Mouse (Mus musculus) urinary bladder, postnatal 36 days (tissue): ENCODE results near the gene Atf1.

Experiments used
- DNase-seq, 2 experiments: peaks; one replicate each; pipeline ENCODE4 v3.0.0; 2022; ENCODE audit warnings: low spot score in 2 of 2, mixed read lengths in 1 of 2

Gene Atf1

DNA sequence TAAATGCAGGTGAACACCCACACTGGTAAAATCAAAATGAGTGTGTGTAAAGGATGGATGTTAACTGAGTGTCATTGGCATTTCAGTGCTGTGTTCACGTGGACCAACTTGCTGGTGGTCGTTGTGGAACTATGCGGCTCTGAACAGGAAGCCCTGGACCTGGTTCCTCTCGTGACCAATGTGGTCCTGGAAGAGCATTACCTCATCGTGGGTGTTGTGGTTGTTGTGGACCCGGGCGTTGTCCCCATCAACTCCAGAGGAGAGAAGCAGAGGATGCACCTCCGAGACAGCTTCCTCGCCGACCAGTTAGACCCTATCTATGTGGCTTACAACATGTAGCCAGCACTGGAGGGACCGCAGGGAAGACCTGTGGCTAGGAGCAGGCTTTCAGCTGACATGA lies 12.5 kb upstream of the Atf1 start:
- no peak for DNase-seq

- no peak for DNase-seq
These were observed 11.4 kb upstream of the Atf1 start for GRCm38 (mm10) chr15:100216173-100216572.

GRCm38 (mm10) chr15:100218018-100218417 lies 9.6 kb upstream of the Atf1 start:
- DNase-seq = no peak

DNA sequence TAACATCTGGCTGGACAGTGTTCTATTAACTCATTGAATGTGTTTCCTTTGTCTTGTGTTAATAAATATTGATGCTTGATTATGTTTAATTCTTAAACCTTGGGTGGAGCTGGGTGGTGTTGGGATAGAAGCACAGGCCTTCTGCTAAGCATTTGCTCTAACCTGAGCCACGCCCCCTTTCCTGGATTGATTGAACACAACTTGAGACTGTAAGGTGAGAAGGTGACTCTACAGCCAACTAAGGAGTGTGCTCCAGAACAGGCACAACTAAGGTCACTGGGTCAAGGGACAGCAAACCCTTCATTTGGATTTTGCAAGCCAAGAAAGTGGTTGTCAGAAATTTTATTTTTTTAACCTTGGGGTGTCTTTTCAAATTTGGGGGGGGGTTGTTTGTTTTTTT lies 8.2 kb upstream of the Atf1 start:
- no peak for DNase-seq

- DNase-seq = no peak
These were observed 6.7 kb upstream of the Atf1 start for GRCm38 (mm10) chr15:100220916-100221315.

DNA sequence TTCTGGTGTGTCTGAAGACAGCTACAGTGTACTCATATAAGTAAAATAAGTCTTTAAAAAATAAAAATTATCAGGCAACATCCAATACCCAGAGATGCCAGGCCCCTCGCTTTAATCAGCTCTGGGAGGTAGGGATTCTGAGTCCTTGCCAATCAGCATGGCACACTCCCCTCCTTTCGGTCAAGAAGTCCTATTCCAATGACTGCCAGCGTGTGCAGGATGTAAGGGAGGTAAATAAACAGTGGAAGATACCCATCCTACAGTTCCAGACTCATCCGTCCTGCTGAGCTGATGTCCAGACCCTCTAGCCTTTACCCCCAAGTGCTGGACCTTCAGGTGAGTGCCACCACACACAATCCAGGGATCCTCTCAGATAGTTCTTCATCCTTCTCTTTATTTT lies 2.2 kb upstream of the Atf1 start:
- DNase-seq = no peak

DNA sequence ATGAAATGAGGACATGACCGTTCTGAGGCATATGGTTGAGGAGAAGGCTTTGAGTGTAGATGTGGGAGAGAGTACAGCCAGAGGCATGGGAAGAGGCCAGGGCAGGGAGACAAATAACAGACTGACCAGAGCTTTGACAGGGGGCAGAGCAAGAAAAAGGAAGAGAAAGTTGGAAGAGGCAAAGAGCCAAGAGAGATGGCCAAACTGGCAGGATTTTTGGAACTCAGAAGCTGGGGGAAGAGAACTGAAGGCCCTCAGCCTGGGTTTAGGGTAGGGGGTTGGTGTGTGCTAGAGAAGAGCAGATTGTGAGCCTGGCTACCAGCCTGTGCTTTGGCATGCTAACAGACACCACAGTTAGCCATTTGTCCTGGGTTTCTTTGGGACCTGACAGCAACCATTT lies 1.7 kb upstream of the Atf1 start:
- no peak for DNase-seq

DNA sequence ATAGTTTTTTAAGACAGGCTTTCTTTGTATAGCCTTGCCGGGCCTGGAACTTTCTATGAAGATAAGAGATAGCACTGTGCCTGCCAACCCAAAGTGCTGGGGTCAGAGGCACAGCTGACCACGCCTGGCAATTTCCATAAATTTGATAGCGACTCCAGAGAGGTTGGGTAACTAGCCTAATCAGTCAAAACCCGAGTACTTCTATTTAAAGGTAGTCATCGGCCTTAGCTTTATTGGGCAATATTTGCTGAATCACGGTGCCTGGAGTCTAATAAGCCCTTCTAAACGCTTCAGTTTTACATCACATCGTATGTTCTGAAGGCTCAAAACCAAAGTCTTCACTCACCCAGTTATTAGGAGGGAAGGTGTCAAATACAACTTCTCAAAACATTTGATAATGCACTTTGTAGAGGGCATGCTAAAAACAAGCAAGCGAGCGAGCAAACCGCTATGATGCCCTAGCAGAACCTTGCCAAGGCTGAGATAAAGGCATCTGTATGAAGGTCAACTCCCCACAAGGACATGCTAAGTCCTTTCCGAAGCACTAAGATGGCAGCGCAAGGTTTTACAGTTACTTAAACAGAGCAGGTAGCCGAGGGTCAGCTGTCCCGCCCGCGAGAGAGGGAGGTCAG lies 472 bp upstream of the Atf1 start:
- DNase-seq = peak in 1 of 2 experiments; percentile 36

DNA sequence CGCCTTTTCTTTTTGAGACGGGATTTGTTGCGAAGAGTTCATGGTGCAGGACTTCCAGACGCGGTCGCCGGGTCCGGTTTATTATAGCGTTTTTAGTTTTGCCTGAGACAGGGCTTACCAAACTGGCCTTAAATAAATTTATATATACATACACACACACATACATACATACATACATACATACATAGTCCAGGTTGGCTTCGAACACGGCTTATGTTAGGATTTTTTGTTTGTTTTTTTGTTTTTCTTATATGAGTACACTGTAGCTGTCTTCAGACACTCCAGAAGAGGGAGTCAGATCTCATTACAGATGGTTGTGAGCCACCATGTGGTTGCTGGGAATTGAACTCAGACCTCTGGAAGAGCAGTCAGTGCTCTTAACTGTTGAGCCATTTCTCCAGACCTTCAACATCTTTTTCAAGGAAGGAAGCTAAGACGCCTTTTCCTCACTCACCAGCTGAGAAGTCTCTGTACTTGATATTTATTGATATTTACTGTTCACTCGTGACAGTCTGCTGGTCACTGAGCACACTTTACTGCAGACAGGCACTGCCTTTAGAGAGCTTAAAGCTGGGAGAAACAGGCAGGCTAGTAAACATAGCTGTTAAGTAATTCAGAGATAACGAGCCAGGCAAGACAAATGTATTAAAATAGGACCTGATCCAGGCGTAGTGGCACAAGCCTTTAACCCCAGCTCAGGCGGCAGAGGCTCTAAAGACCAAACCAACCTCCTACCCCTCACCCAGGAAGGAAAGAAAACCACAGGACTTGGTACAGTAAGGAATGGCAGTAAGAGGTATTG lies 1.1 kb downstream of the Atf1 start:
- no peak for DNase-seq

- no peak for DNase-seq
These were observed 3.0 kb downstream of the Atf1 start for GRCm38 (mm10) chr15:100230655-100231054.

DNA sequence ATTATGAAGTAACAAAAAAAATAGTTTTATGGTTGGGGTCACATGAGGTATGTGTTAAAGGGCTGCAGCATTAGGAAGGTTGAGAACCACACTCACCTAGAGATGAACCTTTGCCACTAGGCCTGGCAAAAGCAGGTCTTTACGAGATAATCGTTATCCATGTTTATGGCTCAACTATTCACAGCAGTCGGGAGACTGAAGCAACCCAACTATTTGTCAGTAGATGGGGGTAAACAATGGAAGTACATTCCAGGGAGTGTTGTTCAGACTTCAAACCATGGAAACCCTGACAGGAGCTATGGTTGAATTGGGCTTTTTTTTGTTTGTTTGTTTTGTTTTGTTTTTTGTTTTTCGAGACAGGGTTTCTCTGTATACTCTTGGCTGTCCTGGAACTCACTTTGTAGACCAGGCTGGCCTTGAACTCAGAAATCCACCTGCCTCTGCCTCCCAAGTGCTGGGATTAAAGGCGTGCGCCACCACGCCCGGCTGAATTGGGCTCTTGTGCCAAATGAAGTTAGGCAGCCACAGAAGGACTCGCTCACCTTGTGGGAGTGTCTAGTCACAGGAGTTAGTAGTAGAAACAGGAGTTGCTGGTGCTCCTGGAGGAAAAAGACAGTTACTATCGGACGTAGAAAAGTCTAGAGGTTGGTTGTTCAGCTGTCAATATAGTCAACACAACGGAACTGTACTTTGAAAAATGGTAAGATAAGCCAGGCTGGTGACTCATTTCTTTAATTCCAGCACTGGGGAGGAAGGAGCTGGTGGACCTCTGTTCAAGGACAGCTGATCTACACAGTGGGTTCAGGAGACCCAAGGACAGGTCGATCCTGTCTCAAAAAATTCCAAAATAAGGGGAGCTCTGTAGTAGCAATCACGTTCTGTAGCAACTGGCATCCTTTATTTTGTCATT lies 4.3 kb downstream of the Atf1 start:
- no peak for DNase-seq

DNA sequence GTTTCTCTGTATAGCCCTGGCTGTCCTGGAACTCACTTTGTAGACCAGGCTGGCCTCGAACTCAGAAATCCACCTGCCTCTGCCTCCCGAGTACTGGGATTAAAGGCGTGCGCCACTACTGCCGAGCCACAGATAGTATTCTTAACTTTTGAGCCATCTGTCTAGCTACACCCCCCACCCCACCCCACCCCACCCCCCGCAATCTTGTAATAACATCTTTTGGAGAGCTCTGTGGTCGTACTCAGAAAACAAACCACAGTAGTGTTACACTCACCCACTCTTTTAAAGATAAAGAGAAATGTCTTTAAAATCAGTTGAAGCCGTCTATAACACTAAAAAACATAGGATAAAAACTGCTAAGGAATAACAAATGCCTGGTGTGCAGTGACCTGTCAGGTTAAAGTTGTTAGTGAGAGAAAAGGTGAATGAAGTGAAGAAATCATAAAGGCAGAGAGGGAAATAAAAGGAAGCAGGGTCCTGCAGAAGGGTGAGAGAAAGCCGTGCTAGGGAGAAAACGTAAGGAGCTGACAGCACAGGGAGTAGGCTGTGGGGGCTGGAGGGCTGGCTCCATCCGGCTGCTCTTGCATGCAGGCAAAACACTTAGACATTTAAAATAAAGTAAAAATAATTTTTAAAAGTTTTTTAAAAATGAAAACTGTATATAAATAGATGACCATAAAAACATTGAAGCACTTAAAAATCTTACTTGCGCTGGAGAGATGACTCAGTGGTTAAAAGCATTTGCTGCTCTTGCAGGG lies 7.8 kb downstream of the Atf1 start:
- DNase-seq = no peak

DNA sequence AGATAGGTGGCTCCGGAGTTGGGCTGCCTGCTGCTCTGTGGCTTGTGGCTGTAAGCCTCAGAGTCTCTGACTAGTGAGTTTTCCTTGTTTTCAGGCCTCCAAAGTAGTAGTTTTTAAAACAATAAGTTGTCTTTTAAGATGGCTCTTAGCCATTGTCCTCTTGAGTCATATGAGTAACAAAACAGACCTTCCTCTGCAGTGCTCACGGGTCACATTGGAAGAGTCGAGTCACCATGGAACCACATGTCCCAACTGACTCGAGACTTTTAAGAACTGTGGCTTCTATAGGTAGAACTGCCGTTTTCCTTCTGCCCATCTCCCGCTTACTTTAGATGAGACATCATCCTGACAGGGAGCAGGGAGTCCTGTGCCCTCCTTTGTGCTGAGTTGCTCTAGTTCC lies 9.3 kb downstream of the Atf1 start:
- no peak for DNase-seq

- DNase-seq = no peak
These were observed 14.2 kb downstream of the Atf1 start for GRCm38 (mm10) chr15:100241780-100242179.

DNA sequence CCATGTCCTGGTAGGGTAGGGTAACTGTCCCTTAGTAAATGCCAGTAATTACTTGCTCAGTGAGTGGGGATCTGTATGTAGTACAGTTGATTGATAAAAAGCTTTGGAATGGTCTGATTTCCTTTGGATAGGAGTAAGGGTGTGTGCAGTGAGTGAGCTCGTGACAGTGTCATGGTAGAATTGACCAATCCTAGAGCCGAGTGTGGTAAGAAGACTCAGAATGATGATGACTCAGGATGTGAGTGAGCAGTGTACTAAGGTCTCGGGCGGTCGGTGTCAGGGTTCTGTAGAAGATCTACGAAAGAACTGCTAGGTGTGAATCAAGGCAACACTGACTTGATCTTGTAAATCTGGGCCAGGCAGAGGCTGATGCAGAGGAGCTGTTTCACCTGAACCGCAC lies 18.3 kb downstream of the Atf1 start:
- no peak for DNase-seq

DNA sequence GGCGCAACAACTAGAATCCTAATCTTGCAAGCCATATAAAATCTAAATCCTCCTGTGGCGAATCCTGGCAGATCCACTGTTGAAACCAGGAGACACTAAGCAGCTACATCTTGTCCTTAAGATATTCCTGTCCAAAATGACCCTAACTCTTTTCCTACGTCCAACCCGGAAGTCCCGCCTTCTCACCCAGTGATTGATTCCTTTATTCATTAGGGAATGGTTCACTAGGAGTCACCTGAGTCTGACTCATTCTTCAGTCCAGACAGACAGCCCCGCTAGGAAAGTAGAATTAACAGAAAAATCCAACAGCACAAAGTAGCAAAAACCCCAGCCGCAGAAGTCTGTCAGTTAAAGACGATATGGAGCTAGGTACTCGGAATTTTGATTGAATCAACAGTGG lies 19.7 kb downstream of the Atf1 start:
- no peak for DNase-seq

GRCm38 (mm10) chr15:100248665-100249433 lies 21.2 kb downstream of the Atf1 start:
- no peak for DNase-seq

- peak in 1 of 2 experiments; percentile 18 for DNase-seq
These were observed 23.6 kb downstream of the Atf1 start for GRCm38 (mm10) chr15:100251153-100251780.

- no peak for DNase-seq
These were observed 28.8 kb downstream of the Atf1 start for GRCm38 (mm10) chr15:100256386-100256785.

DNA sequence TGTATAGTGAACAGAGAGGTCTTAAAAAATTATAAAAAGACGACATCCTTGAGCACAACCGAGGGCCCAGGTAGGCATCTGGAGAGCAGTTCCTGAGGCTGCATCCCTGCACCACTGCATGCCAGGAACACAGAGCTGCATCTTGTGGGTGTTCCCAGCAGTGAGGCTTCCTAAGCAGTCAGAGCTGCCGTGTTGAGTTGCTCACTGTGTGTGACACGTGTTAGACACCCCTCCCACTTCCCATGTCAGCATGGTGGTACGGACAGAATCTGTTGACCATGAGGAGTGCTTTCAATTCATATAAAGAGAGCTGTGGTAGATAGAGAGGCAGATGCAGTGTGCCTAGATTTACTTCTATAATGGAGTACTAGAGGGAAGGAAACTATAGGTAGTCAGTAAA lies 29.7 kb downstream of the Atf1 start:
- DNase-seq = no peak
